Mouse (Mus musculus): ENCODE measurements around the gene Rnf113a2. TPM values are rescaled to one million over a fixed set of nuclear protein-coding genes. Genes with fewer than 3 reads are reported as not detected.

Gene Rnf113a2
- polyA plus RNA-seq, 1 experiment: 18.3 TPM

Other genes starting within 250 kb of the Rnf113a2 start
- 8.6 and 8.7 TPM in 2 replicates for gene Elmsan1, start 198.3 kb upstream of the Rnf113a2 start, polyA plus RNA-seq (2012; rRNA removed)
- 34.4 and 39.4 TPM in 2 replicates for gene Ptgr2, start 132.0 kb upstream of the Rnf113a2 start, polyA plus RNA-seq (2012; rRNA removed)
- 36.9 and 37.2 TPM in 2 replicates for gene Zfp410, start 100.3 kb upstream of the Rnf113a2 start, polyA plus RNA-seq (2012; rRNA removed)
- gene Coq6, start 55.5 kb upstream of the Rnf113a2 start, polyA plus RNA-seq (2012; rRNA removed): 34.9 and 38.8 TPM in 2 replicates
- 15.1 and 15.5 TPM in 2 replicates for gene Fam161b, start 55.4 kb upstream of the Rnf113a2 start, polyA plus RNA-seq (2012; rRNA removed)
- 19.2 and 21.3 TPM in 2 replicates for gene Entpd5, start 8.2 kb upstream of the Rnf113a2 start, polyA plus RNA-seq (2012; rRNA removed)
- 7.2 and 8.5 TPM in 2 replicates for gene Bbof1, start 8.1 kb upstream of the Rnf113a2 start, polyA plus RNA-seq (2012; rRNA removed)
- 49.0 and 56.4 TPM in 2 replicates for gene Aldh6a1, start 33.8 kb downstream of the Rnf113a2 start, polyA plus RNA-seq (2012; rRNA removed)
- 37.1 and 40.9 TPM in 2 replicates for gene Lin52, start 34.2 kb downstream of the Rnf113a2 start, polyA plus RNA-seq (2012; rRNA removed)
- gene Vsx2, start 152.6 kb downstream of the Rnf113a2 start, polyA plus RNA-seq (2012; rRNA removed): 0.27 and 0.28 TPM in 2 replicates
- 26.5 and 28.5 TPM in 2 replicates for gene Abcd4, start 200.2 kb downstream of the Rnf113a2 start, polyA plus RNA-seq (2012; rRNA removed)
- gene Vrtn, start 223.8 kb downstream of the Rnf113a2 start, polyA plus RNA-seq (2012; rRNA removed): 0.04 TPM in 1 of 2 replicates, not detected in the other

Measured in frontal cortex, adult 2 months (tissue).